Mouse (Mus musculus) hindlimb bud, embryonic 11.5 days (tissue): ENCODE measurements around the gene Dop1a.

Source experiments
- DNase-seq: peaks from one replicate; pipeline ENCODE4 v3.0.0-alpha.2; 2012; ENCODE audit warnings: low read depth, low spot score; ENCODE audit errors: extremely low spot score

Dop1a gene

DNA sequence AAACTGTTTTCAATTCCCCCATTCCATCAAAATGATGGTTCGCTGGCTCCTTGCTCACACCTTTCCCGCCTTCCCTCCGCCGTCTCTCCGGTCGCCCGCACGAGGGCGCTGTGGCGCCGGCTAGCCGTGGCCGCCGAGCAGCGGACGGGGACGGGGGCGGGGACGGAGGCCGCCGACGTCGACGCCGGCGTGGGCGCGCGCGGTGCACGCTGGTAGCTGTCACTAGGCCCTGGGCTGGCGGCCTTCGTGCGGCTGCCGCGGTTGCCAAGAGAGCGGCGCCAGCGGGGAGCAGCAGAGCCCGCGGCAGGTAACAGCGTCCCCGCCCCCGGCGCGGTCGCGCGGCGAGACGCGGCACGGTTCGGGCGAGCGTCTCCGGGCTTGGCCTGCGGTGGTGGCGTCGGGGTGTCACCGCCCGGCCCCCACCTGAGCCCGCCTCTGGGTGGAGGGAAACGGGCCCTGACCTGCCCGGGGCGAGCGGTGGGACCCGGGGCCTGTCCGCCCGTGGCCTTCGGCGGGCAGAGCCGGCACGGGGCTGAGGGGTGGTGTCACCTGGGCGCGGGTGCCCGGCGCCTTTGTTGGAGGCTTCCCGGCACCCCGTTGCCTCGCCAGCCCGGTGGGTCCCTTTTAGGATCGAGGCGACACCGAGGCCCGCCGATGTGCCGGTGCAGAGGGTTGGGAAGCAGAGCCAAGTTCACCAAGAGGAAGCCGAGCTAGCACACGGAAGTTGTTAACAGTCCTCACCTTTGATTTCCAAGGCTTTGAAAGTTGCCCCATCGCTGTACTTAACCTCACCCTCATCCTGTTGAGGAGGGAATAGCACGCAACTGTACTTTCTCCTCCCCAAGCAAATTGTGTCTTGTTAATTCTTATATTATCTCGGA lies at the start of gene Dop1a:
Gene Dop1a, plus strand, starts transcription at position 165 of the 881 bp plus-strand sequence.
- no peak for DNase-seq

DNA sequence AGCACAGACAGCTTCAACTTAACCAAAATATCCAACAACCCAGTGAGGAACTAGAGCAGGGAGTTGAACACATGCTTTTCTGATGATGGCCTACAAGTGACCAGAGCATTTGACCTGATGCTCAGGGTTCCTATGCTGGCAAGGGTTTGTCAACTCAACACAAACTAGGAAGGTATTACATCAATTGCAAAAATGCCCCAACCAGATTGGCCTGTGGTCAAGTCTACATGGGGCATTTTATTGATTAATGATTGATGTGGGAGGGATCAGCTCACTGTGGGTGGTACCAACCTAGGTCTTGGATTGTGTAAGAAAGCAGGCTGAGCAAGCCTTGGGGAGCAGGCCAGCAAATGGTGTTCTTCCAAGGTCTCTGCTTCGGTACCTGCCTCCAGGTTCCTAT lies 49.0 kb upstream of the Dop1a start:
- no peak for DNase-seq

DNA sequence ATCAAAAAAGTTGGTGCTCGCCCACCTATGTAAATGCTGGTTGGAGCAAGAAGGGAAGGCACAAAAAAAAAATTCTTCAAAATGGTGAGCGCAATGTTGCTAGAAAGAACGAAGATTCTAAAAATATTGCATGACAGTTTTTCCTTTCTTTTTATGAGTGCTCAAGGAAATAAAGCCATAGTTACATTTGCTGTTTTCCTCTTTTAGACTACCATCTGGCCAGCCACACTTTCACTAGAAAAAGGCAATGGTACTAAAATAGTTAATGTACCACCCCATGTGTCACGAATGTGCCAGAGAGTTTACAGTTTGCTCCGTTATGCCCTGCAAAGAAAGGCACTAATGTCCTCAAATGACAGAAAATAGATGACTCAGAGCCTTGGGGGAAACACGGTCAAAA lies 47.6 kb upstream of the Dop1a start:
- DNase-seq, result no peak

DNA sequence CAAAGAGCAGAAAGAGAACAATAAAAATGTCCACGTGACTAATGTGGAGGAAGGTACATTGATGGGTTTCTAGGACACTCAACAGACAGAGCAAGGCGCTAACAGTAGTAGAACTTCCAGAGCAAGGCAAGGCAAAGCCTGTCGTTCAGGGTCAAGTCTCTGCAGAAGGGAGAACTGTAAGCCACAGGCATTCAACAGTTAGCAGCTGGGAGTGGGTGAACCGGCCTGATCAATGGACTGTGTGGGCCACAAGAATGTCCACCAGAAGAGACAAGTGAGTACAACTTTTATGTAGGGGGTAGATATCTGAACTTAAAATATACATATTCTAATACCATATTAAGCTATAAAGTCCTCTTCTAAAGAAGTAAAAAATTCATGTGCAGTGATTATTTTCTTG lies 43.6 kb upstream of the Dop1a start:
- no peak for DNase-seq

DNA sequence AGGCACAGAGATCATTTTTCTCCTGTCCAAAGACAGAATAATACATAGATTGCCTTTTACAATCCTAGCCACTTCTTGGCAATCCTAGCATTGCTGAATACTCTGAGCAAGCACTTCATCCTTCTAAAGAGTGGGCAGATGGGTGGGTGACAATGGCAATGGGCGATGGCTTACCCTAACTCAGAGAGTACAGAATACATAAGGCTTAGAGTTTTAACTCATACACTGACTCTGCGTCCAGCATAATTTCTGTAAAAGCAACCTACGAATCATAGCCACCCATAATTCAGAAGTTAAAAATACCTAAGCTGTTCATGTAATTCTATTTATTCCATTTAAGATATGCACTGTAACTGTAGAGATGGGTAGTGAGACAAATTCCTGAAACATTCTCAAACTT lies 31.4 kb upstream of the Dop1a start:
- DNase-seq, result no peak

DNA sequence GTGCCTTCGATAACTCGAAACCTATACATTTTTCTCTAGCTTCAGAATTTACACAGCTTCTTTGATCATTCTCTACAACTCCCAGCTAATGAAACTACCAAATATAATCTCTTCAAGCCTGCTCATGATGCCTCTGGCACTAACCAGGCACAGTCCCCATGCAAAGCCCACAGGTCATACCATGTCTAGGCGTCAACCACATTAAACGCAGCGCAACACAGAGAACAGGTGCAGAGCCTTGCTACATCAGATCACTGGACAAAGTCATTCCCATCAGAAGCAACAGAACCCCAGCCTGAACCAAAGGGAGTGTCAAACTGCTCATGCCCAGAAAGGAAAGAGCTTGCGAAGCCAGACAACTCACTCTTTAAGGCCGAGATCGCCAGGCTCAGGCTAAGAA lies 30.3 kb upstream of the Dop1a start:
- DNase-seq, result no peak

DNA sequence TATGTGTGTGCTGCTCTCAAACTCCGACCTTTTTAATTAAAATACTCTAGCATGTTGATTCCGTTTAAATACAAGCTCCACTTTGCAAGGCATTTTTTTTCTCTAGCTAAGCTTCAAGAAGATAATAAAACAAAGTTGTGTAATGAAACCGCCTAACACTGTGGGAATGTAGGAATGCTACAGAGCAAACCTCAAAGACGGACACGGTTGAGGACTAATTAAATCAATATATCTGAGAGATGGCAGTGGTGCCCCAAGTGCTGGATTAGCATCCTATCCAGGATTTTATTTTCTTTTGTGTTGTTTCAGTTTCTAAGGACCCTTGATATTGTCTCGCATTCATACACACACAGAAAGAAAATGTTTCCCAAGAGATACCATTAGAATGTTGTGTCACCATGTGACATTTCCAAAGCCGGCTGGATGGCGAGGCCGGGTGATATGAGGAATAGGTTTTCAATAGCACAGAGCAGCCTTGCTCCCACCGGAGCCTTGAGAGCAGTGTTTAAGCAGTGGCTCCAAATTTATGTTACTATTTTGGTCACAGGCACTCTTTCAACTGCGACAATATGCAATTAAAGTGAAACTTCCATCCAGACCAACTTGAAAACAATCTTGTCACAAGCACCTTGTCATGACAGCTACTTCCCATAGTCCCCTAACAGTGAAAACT lies 28.5 kb upstream of the Dop1a start:
- no peak for DNase-seq

DNA sequence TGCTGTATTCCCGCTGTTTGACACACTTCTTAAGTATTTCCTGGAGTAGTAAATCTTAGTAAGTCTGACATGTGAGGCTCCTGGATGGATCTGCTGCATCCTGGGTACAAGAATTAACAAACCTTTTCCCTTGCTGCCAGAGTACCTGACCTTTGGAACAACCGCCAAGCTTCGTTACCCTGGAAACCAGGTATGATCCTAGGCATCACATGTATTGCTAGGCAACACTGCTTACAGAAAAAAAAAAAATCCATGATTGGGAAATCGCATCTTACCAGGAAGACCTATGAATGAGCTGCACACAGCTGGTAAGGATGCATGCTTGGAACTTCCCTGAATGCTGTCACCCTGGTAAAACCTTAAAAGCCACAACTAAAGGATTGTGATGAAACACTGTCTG lies 24.7 kb upstream of the Dop1a start:
- no peak for DNase-seq

DNA sequence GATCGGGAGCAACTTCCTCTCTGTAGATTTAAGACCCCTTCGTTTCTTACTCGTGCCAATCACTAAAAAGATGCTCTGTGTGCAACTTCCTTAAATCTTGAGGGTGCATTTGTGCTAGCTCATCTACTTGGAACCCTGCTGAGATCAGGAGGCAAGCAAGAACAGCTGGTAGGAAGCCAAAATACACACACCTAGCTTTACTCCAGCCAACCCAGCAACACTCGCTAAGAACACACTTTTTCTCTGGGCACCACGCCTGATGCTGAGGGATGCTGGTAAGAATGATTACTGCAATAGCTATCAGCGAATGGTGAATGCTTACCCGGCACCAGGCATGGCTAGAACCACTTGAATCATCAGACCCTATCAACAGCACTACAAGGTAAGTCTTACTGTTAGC lies 20.1 kb upstream of the Dop1a start:
- no peak for DNase-seq

DNA sequence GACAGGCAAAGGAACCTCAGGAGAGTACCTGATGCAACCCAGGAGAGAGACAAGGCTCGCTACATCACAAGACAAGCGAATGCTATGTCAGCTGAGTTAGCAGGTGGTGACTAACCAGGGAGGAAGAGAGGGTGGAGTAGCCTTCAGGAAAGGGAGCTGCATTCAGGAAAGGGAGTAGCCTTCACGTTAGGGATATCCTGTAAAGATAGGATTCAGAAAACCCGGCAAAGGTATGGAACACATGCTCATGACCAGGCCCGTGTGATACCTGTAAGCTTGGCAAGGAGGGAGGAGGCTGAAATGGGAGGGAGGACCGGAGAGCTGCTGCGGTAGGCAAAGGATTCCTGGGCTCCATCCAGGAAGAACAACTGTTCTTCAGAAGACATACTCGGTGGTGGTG lies 19.5 kb upstream of the Dop1a start:
- DNase-seq, result no peak

DNA sequence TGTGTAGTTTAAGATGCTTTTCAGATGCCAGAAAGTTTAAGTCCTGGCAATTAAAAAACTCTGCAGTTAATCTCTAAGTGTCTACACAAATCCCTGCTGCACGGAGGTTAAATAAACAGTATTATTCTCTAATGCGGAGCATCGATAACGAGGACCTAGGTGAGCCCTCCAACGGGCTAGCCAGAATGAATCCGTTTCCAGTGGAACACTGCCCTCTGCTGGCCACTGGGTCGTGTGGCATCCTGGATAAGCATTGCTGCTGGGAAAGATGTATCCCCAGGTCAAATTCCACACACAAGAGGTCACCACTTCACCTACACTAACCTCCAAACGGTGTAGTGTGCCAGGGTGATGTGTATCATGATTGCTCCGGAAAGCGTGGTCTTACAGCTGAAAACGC lies 17.4 kb upstream of the Dop1a start:
- no peak for DNase-seq

DNA sequence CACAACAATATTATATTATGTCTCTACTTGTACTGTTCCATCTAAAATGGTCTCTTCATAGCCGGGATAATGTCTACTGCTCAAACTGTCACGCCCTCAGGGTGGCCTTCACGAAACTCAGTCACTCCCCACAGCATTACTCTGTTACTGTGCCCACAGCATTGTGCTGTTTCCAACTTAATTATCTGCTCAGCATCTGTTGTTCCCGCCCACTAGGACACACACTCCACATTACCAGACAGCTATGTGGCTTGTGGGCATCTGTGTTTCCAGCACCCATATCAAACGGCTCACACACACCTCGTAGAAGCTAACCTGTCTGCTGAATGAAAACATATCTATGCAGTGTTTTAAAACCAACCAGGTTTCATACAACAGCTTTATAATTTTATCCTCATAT lies 15.9 kb upstream of the Dop1a start:
- no peak for DNase-seq

DNA sequence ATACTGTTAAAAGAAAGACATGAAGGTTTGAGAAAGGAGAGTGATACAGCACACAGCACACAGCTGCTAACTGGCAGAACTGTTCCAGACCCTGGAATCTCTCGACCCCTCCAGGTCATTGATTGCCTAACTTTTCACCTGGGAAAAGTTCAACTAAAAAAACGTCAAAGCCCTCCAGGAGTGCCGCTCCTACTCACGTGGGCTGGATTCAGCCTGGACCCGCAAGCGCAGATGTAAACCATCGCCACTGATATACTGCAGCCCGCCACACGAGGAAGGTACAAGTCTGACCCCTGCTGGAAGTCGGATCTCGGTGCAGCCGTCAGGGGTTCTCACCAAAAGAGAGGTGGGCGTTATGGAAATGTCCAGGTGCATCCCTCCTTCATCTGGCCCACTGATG lies 15.3 kb upstream of the Dop1a start:
- no peak for DNase-seq

DNA sequence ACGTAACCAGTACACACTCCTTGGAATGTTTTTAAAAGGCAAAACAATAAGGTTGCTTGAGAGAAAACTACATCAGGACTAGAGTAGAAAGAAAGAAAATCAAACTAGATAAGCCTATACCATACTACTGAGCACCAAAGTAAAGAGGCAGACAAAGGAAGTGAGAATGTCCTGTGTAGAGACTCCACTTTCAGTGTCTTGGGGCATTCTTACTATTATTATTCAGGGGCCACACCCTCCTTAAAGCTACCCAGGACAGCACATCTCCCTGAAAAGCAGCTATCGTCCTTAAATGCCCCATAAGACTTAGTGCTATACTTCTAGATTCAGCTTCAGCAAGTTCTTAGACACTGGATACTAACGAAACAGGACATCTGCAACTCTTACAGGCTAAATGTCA lies 13.3 kb upstream of the Dop1a start:
- no peak for DNase-seq

DNA sequence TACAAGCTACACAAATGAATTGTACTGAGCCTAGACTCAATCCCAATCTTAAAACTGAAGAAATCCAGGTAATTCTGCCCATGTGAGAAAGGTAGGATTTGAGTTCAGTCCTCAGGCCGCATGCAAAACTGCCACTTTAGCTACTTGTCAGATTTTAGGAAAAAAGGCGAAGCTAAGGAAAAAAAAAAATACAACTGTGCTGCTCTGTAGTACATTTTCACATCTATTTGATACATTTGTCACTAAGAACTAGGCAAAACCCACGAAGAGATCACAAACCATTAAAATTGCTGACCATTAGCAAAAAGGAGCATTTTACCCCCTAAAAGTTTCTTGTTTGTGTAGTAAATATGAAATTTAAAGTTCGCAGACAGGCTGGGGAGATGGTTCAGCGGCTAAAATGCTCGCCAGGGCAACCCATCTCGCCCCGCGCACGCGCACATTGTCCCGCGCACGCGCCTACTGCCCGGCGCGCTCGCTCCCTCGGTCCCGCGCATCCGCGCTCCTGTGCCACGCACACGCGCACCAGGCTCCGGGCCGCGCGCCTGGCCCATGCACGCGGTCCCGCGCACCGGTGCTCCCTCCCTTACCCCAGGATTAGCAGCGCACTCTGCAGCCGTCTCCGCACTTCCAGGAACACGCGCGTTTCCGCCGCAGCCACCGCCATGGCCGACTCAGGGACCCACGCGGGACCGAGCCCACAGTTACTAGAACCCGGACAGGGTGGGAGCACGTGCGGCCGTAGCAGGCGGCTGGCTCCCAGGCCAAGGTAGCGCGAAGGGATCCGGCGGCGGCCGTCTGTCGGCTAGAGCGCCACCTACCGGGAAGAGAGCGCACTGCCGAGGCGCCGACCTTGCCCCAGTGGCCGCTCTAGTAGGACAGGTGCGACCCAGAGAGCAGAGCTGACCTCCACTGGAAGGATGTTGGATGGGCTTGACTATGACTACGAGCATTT lies 2.5 kb upstream of the Dop1a start, which contains the start of gene Ube2cbp:
Gene Ube2cbp, minus strand, starts transcription at position 800 of the 955 bp plus-strand sequence.
- DNase-seq, result no peak

DNA sequence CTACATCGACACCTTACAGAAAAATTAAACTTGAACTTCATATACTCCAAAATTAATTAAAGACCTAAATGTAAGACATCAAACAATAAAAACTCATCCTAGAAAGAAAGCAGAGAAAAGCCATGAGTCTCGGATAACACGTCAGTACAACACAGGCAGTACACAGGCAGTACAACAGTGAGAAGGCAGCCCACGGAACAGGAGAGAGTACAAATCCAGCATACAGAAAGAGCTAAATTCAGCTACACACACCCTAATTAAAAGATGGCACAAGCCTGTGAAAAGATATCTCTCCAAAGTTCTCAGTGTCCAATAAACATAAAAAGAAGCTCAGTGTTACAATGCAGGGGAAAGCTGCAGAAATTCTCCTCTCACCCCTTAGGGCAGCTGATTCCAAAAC lies 9.0 kb downstream of the Dop1a start:
- no peak for DNase-seq

DNA sequence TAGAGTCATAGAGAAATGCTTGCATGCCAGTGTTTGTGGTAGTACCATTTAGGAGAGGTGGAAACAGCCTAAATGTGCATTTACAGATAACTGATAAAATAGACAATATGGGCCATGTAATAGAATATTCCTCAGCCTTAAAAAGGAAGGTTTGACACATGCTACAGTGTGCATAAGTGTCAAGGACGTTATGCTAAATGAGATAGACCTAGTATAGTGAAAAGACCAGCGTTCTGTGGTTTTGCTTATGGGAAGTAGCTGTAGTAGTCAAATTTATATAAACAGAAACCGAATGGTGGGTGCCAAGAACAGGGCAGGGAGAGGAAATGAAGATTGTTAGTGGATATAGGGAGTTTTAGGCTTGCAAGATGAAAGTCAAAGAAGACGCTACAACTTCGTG lies 9.8 kb downstream of the Dop1a start:
- no peak for DNase-seq

DNA sequence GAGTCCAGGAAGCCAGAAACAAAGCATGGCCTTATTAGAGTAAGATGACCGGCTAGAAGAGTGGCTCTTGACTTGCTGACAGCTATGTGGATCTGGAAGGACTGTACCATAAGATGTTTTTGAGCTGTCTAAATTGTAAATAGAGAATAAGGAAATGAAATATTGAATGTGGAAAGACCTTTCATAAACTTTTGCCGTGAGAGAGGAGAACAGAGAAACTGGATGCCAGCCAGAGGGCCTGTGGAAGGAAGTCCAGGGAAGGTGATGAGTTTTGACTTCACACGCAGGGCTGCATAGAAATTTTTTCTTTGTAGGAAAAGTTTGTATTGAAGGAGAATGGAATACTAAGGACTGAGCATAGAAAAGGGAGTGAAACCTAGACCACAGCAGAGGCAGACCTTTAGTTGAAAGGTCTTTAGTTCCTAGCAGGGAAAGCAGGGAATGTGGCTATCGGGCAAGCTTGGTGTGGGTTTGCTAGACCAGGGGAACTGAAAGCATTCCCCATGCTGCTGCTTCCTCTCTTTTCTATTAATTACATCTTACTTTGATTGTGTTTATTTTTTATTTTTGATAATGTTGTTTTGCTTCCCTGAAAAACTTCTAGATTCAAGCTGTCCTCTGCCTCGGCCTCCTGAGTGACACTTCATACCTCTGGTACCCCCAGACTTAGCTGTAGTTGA lies 11.6 kb downstream of the Dop1a start:
- no peak for DNase-seq

DNA sequence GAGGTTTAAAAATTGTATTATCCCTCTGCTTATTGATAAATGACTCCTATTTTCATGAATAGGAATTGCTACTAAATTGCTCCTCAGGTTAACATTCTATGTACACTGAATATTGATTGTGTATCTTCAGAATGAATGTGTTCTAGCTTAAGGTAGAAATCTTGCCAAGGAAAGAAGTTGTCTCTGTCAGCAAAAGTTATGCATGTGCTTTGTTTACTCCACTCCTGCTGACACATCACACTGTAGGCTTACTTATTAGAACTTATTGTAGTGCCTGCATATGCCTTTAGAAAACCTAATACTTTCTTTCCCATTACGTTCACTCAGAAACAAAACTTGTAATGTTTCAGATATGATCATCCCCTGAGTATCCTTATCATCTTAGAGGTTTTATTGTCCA lies 15.3 kb downstream of the Dop1a start:
- DNase-seq, result no peak

DNA sequence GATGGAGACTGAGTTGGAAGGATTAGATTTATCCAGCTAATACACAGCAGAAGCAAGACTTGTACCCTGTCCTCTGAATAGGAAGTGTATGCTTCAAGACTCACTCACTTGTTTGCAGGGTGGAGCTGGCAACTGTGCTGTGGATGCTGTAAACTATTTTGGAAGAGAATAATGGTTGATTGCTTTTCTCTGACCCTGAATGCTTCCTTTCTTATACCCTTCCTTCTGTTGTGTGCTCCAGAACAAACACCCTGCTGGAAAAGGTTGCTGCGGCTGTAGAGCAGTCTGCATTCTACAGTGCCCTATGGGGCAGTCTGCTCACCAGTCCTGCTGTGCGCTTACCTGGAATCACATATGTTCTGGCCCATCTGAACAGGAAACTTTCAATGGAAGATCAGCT lies 24.8 kb downstream of the Dop1a start:
- DNase-seq, result no peak

DNA sequence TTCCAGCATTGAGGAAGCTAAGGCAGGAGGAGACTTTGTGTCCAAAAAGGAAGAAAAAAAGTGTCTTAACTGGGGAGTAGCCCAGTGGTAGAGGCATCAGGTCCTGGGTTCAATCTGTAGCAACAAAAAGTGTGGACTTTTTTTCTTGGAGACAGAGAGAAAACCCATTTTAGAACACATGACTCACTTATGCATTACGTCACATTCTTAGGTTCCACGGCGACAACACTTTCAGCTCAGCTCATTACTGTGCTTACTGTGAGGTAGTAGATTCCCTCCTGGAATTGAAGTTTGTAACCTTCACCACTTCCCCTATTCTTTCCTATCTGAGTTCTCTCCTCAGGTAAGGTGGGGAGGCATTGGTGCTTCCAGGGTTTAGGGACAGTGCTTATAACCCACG lies 29.3 kb downstream of the Dop1a start:
- no peak for DNase-seq
